Mouse (Mus musculus) effector memory CD4-positive, alpha-beta T cell, adult 7 months (primary cell): ENCODE results near the gene Angptl4. TPM values are rescaled to one million over a fixed set of nuclear protein-coding genes. Genes with fewer than 3 reads are reported as not detected.

Experiments
- polyA plus RNA-seq: library from polyadenylated mRNA; unstranded; fragments of 100-300 nt; shearing (Covaris generic); gene quantifications from one replicate; pipeline ENCODE4 v1.2.1, GENCODE M21; 2017

Angptl4 gene
- polyA plus RNA-seq = 1.1 TPM

GRCm38 (mm10) chr17:33781124-33781977 lies at the start of gene Angptl4:
Angptl4 (minus strand) TSS chr17:33781830.

GRCm38 (mm10) chr17:33824084-33824996 lies 42.7 kb upstream of the Angptl4 start, which contains the start of the genes Rps28 and Ndufa7:
Rps28 (minus strand) TSS chr17:33824562.
Ndufa7 (plus strand) TSS chr17:33824572.

DNA sequence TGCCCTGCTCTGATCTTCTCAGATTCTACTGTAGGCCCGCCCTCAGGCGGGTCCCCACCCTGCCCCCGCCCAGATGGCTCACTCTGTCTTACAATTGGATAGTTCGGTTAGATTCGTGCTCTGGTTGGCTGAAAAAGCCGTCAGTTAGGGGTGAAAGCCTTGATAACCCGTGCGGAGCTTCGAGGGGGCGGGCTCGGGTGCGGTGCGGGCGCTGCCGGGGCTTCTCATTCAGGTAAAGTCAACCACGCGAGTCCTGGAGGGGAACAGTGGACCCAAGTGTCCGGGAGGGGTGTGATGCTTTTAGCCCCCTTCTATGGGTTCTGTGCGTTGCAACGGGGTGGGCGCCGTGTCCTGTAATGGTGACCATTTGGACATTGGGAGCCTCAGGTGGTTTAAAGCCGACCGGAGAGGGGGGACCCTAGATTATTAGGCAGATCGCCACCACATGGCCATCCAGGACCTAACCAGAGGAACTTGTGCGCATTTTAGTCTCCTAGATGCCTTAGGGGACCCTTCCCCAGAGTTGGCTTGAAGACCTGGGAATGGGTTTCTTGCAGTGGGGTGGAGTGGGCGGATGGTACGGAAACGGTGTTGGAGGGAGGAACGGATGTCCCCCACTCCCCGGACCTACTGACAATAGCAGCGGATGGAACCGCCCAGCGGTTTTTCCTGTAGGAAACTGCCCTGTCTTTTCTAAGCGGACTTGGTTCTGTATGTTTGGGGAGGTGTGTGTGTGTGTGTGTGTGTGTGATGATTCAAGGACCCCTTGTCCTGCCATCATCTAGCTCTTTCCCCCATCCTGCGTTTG lies 28.9 kb upstream of the Angptl4 start, which contains the start of gene Kank3:
Gene Kank3, plus strand, starts transcription at position 186 of the 808 bp plus-strand sequence.

GRCm38 (mm10) chr17:33760255-33761165 lies 21.1 kb downstream of the Angptl4 start, which contains the start of gene Rab11b:
Rab11b (minus strand) TSS chr17:33760530.

Other genes starting within 250 kb of the Angptl4 start
- gene Myo1f, start 226.1 kb downstream of the Angptl4 start, polyA plus RNA-seq = 198 TPM
- gene Zfp414, start 152.7 kb downstream of the Angptl4 start, polyA plus RNA-seq = 32.3 TPM
- gene Pram1, start 143.8 kb downstream of the Angptl4 start, polyA plus RNA-seq = 0.33 TPM
- gene Hnrnpm, start 95.0 kb downstream of the Angptl4 start, polyA plus RNA-seq = 324 TPM
- 96.9 TPM for gene March2, start 63.2 kb downstream of the Angptl4 start, polyA plus RNA-seq
- gene Rab11b, start 21.3 kb downstream of the Angptl4 start, polyA plus RNA-seq = 316 TPM
- 4.4 TPM for gene Kank3, start 28.7 kb upstream of the Angptl4 start, polyA plus RNA-seq
- 951 TPM for gene Rps28, start 42.7 kb upstream of the Angptl4 start, polyA plus RNA-seq
- 204 TPM for gene Ndufa7, start 42.7 kb upstream of the Angptl4 start, polyA plus RNA-seq
- gene Cd320, start 61.3 kb upstream of the Angptl4 start, polyA plus RNA-seq = 15.4 TPM
- gene Gm7029, start 92.0 kb upstream of the Angptl4 start, polyA plus RNA-seq = not detected
- not detected for gene Kifc1, start 108.8 kb upstream of the Angptl4 start, polyA plus RNA-seq
- 1.1 TPM for gene Platr17, start 123.3 kb upstream of the Angptl4 start, polyA plus RNA-seq
- gene Daxx, start 127.6 kb upstream of the Angptl4 start, polyA plus RNA-seq = 50.2 TPM
- 361 TPM for gene Tapbp, start 134.1 kb upstream of the Angptl4 start, polyA plus RNA-seq
- gene Zbtb22, start 134.1 kb upstream of the Angptl4 start, polyA plus RNA-seq = 17.3 TPM
- gene Rgl2, start 147.7 kb upstream of the Angptl4 start, polyA plus RNA-seq = 79.3 TPM
- 83.9 TPM for gene Pfdn6, start 158.5 kb upstream of the Angptl4 start, polyA plus RNA-seq
- 39.0 TPM for gene Wdr46, start 158.8 kb upstream of the Angptl4 start, polyA plus RNA-seq
- gene B3galt4, start 169.7 kb upstream of the Angptl4 start, polyA plus RNA-seq = 8.6 TPM
- gene Vps52, start 174.0 kb upstream of the Angptl4 start, polyA plus RNA-seq = 38.1 TPM
- gene Rps18, start 174.2 kb upstream of the Angptl4 start, polyA plus RNA-seq = 2,394 TPM
- 13,530 TPM for gene H2-K1, start 218.5 kb upstream of the Angptl4 start, polyA plus RNA-seq
- gene Ring1, start 242.8 kb upstream of the Angptl4 start, polyA plus RNA-seq = 26.1 TPM
- gene H2-Ke6, start 246.2 kb upstream of the Angptl4 start, polyA plus RNA-seq = 225 TPM
- 137 TPM for gene Slc39a7, start 249.9 kb upstream of the Angptl4 start, polyA plus RNA-seq
- gene Rxrb, start 250.0 kb upstream of the Angptl4 start, polyA plus RNA-seq = 78.8 TPM